ENCODE assay signal across 23 mouse cellular contexts in the genomic region with DNA sequence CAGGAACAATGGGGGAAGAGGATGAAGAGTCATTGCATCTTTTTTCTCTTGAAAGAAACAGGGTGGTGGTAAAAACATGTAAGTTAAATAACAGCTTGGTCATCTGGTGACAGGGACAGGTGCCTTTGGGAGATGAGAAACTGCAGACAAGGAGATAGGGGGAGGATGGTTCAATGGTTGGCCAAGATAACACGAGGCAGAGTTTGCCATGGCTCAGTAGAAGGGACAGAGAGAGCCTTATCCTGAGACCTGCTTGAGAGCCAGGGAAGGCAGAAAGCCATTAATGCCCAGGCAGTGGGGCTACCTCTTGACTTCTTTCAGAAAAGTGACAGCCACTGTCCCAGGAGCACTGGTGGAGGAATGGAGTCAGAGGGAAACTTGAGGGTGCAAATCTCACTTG. TPM values are rescaled to one million over a fixed set of nuclear protein-coding genes. Genes with fewer than 3 reads are reported as not detected.
DNase-seq lines count a peak whose midpoint lies in the region; ATAC-seq and TF ChIP-seq lines count a peak whose summit lies in the region.
"Had no signal": no experiment of that assay in that cellular context is flagged by ENCODE, and none has a peak within 500 bp of the region (broad histone marks: within the 10 kb centered on the region; RNA-seq: fewer than 3 reads in every experiment).

No protein-coding gene starts in this region.

- no peak overlapping the region for H3K4me2 ChIP-seq in hindbrain, embryonic 11.5 days (replicated peaks; ENCODE audit: low read depth, low read length)
- peak overlapping the region; percentile 58 for H3K4me2 ChIP-seq in liver, embryonic 15.5 days
- H3K4me2 ChIP-seq: lung, embryonic 15.5 days; neural tube, embryonic 13.5 days had no signal

- ATAC-seq in hindbrain, embryonic 11.5 days (ENCODE audit: low FRiP score): no peak
- ATAC-seq in erythroblast, adult 5-6 weeks (replicated peaks; ENCODE audit: low FRiP score, poor library complexity, severe bottlenecking): peak; percentile 62
- peak; percentile 77 for ATAC-seq in liver, embryonic 15.5 days (ENCODE audit: insufficient read depth)
- ATAC-seq: activated CD4-positive, CD25-positive, alpha-beta regulatory T cell, adult 4 months; forebrain, postnatal 0 days; hindbrain, postnatal 0 days; Patski had no signal

- no peak overlapping the region for H3K9ac ChIP-seq in hindbrain, embryonic 11.5 days (ENCODE audit: low read depth, low read length)
- H3K9ac ChIP-seq in liver, embryonic 15.5 days: peak overlapping the region; percentile 52
- H3K9ac ChIP-seq: forebrain, postnatal 0 days; lung, embryonic 15.5 days; neural tube, embryonic 13.5 days had no signal

- H3K27ac ChIP-seq in hindbrain, embryonic 10.5 days: peak overlapping the region; percentile 74
- H3K27ac ChIP-seq in hindbrain, embryonic 11.5 days (ENCODE audit: low read depth, low read length): no peak overlapping the region
- peak overlapping the region; percentile 93 for H3K27ac ChIP-seq in liver, embryonic 15.5 days (replicated peaks)
- no peak overlapping the region for H3K27ac ChIP-seq in thymus, adult 2 months (ENCODE audit: control insufficient read depth, insufficient read depth, low read length)
- H3K27ac ChIP-seq: gastrocnemius, adult 2 months; hindbrain, postnatal 0 days; lung, embryonic 15.5 days; neural tube, embryonic 13.5 days had no signal

- no peak for DNase-seq in hindbrain, embryonic 10.5 days (ENCODE audit: low spot score)
- no peak for DNase-seq in hindbrain, embryonic 11.5 days (ENCODE audit: low spot score)
- peak; percentile 60 for DNase-seq in c-Kit-negative CD71-positive TER-119-positive erythroid progenitor cells, embryonic 14.5 days (ENCODE audit: low read depth, low spot score)
- no peak for DNase-seq in thymus, adult 2 months
- no peak for DNase-seq in left cerebral cortex, adult 9 months (ENCODE audit: low spot score in 2 of 2)
- DNase-seq: adrenal gland, postnatal 25 days; cerebellum, adult 9-11 months; forebrain, postnatal 0 days; gastrocnemius, adult 2 months; heart, adult 11 months; heart, postnatal 14 days; kidney, adult 2 months; kidney, postnatal 14 days; right cerebral cortex, postnatal 25 days; thymus, adult 18-20 months had no signal

- no peaks in the 10 kb centered on the region for H3K9me3 ChIP-seq in hindbrain, embryonic 10.5 days
- H3K9me3 ChIP-seq in hindbrain, embryonic 11.5 days (ENCODE audit: control insufficient read depth, low read length): no peaks in the 10 kb centered on the region
- no peaks in the 10 kb centered on the region for H3K9me3 ChIP-seq in liver, embryonic 15.5 days (replicated peaks)
- H3K9me3 ChIP-seq: lung, embryonic 15.5 days; megakaryocyte, embryonic 14.5 days; neural tube, embryonic 13.5 days had no signal

- H3K36me3 ChIP-seq in hindbrain, embryonic 10.5 days: no peaks in the 10 kb centered on the region
- H3K36me3 ChIP-seq in hindbrain, embryonic 11.5 days (ENCODE audit: control insufficient read depth, insufficient read depth, low read length): no peaks in the 10 kb centered on the region
- no peaks in the 10 kb centered on the region for H3K36me3 ChIP-seq in liver, embryonic 15.5 days (replicated peaks)
- no peaks in the 10 kb centered on the region for H3K36me3 ChIP-seq in thymus, adult 2 months (ENCODE audit: control insufficient read depth, insufficient read depth, low read length)
- H3K36me3 ChIP-seq: lung, embryonic 15.5 days; neural tube, embryonic 13.5 days had no signal

- H3K4me1 ChIP-seq in hindbrain, embryonic 10.5 days (replicated peaks): peaks cover 53% of the 10 kb centered on the region
- peaks cover 9% of the 10 kb centered on the region for H3K4me1 ChIP-seq in hindbrain, embryonic 11.5 days (replicated peaks; ENCODE audit: control insufficient read depth, insufficient read depth, low read length)
- H3K4me1 ChIP-seq in liver, embryonic 15.5 days (replicated peaks): peaks cover 86% of the 10 kb centered on the region
- H3K4me1 ChIP-seq in thymus, adult 2 months (replicated peaks; ENCODE audit: control insufficient read depth, insufficient read depth, low read length): no peaks in the 10 kb centered on the region
- H3K4me1 ChIP-seq: megakaryocyte, embryonic 14.5 days had no signal

- TF ChIP-seq POLR2A in thymus, adult 2 months (IDR thresholded peaks at IDR 0.05; ENCODE audit: control insufficient read depth, extremely low read depth, insufficient read depth, low read length, poor library complexity): no peak

- no peak overlapping the region for H3K4me3 ChIP-seq in hindbrain, embryonic 10.5 days
- no peak overlapping the region for H3K4me3 ChIP-seq in hindbrain, embryonic 11.5 days (ENCODE audit: low read depth, low read length)
- no peak overlapping the region; the same call in 1 of the 2 replicates for H3K4me3 ChIP-seq in liver, embryonic 15.5 days (replicated peaks)
- no peak overlapping the region for H3K4me3 ChIP-seq in thymus, adult 2 months (ENCODE audit: control insufficient read depth, insufficient read depth, low read length)
- H3K4me3 ChIP-seq: gastrocnemius, adult 2 months; lung, embryonic 15.5 days; megakaryocyte, embryonic 14.5 days; neural tube, embryonic 13.5 days had no signal

- no peak for TF ChIP-seq CTCF in thymus, adult 2 months (IDR thresholded peaks at IDR 0.05; ENCODE audit: borderline replicate concordance, control insufficient read depth, extremely low read depth, insufficient read depth, low read length, poor library complexity)

- WGBS in hindbrain, embryonic 10.5 days: 64% methylated on average over 1 of the region's 1 CpGs
- 67% methylated on average over 1 of the region's 1 CpGs for WGBS in hindbrain, embryonic 11.5 days
- WGBS in liver, embryonic 15.5 days (ENCODE audit: insufficient replicate concordance): 13% methylated on average over 1 of the region's 1 CpGs
- WGBS in thymus, adult 2 months: 53% methylated on average over 1 of the region's 1 CpGs

- H3K27me3 ChIP-seq in hindbrain, embryonic 10.5 days (ENCODE audit: insufficient read depth, poor library complexity, severe bottlenecking): peaks cover 7% of the 10 kb centered on the region; the same call in 1 of the 2 replicates
- no peaks in the 10 kb centered on the region for H3K27me3 ChIP-seq in hindbrain, embryonic 11.5 days (ENCODE audit: control insufficient read depth, insufficient read depth, low read length)
- H3K27me3 ChIP-seq in liver, embryonic 15.5 days: 0 out of 2 replicates have a peak, but pooled peaks cover 15% of the 10 kb centered on the region
- no peaks in the 10 kb centered on the region for H3K27me3 ChIP-seq in thymus, adult 2 months (ENCODE audit: control insufficient read depth, insufficient read depth, low read length)
- H3K27me3 ChIP-seq: neural tube, embryonic 13.5 days; Patski had no signal

RNA-seq across cellular contexts. Expression of a gene that starts 43.0 kb away (rescaled TPM):
- polyA plus RNA-seq in hindbrain, embryonic 10.5 days (2016; fragmentation: Nextera tagmentation; extraction: Ambion mirVana): 19.2 and 22.3 TPM in 2 replicates
- polyA plus RNA-seq in hindbrain, embryonic 11.5 days (2014; fragmentation: Nextera tagmentation; extraction: Ambion mirVana): 25.7 and 29.6 TPM in 2 replicates
- total RNA-seq in erythroblast, adult 5-6 weeks (2015; ENCODE audit: low replicate concordance): 1.7 and 2.1 TPM in 2 replicates
- 1.1 and 1.5 TPM in 2 replicates for total RNA-seq in erythroblast, adult 5-6 weeks (2017; ENCODE audit: low replicate concordance)
- polyA plus RNA-seq in liver, embryonic 15.5 days (2015; fragmentation: Nextera tagmentation; extraction: Ambion mirVana): 1.5 and 1.7 TPM in 2 replicates
- polyA plus RNA-seq in thymus, adult 2 months (2012; rRNA removed): 17.1 and 24.7 TPM in 2 replicates

Comparison
In these comparisons a context has a peak if more than half of its experiments do, and no peak if none do; other contexts are left out.
1. H3K27ac ChIP-seq: peak in hindbrain, embryonic 10.5 days (single experiment) and liver, embryonic 15.5 days (single experiment); none in hindbrain, embryonic 11.5 days (single experiment) and thymus, adult 2 months (single experiment).